Mouse (Mus musculus): ENCODE measurements around the gene Tmem220.

The Tmem220 gene

GRCm38 (mm10) chr11:67024867-67025477 lies at the start of gene Tmem220:
Tmem220 (plus strand) TSS chr11:67025154.
- peak; percentile 96 for DNase-seq

- DNase-seq, result no peak
Measured at GRCm38 (mm10) chr11:66975606-66976330, 49.2 kb upstream of the Tmem220 start.

DNA sequence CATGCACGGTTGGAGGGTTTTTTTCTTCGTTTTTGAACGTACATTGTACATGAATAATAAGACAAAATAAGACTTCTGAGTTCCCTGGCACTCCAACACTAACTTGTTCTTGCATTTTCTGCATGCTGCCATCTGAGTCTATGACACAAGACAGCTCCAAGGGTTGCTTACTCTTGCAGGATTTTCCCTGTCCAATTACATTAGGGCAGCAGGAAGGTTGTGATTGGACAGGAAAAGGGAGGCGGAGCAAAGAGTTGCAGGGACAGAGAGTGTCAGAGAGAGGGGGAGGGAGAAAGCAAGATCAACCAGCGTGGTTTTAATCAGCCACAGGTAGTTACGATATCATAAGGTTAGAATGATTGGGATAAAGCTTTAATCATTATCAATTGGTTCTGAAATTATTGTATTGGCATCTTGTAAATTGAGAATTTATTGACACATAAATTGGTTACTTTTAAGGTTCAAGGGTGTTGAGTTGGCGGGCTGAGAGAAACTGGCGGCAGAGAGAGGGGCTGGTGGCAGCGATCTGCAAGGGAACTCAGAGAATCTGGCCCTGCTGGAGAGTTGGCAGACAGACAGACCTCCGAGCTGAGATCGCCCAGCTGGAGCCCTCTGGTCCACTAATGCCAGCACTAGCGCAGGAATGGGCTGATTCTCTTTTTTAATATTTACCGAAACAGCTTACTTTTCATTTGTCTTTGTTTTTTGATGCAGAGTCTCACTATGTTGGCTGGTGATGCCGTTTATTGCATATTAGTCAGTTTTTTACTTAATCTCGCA lies 43.4 kb upstream of the Tmem220 start:
- DNase-seq, result peak in 1 of 2 experiments; percentile 35

DNA sequence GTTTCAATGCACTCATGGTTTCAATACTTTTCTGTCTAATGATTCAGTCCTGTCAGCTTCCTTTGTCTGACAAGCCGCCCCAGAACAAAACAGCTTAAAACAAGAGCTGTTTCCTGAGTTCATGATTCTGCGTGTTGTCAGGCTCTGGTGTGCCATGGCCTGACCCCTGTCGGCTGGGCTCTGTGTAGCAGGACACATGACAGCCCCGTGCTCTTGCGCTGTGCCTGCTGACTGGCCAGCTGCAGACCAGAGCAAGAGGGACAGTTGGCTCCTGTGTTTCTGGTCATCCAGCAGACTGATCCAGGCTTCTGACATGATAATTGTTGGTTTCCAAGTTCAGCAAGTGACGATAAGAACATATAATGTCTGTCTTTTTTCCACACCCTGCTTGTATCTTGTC lies 42.2 kb upstream of the Tmem220 start:
- DNase-seq, result peak; percentile 69 to 73

DNA sequence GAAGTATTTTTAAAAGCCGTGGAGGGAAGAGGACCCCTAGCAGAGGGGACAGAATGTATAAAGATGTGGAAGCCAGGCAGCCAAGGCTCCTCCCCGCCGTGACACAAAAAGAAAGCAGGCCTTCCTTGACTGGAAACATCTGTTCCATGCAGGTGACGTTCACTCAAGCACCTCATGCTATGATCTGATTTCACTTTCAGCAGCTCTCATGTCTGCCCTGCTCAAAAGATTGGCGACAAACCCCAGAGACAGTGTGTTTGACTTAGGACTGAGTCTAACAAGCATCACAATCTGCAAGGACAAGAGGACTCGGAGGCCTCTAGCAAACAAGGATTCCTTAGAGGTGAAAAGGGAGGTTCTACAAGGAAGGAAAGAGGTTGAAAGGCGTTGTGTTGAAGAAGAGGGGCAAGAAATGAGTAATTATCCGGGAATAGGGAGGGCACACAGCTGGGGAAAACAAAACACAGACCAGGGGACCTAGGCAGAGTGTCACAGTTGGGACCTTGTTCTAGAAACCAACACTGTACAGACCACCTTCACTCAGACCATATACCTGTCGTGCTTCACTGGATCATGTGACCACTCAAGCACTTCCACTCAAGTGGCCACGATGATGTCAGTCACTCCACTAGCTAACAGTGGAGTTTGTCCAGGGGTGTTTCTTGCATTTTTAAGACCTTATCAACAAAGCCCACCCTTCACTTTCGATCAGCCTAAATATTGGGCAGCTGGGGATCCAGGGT lies 41.4 kb upstream of the Tmem220 start:
- peak in 1 of 2 experiments; percentile 43 for DNase-seq

GRCm38 (mm10) chr11:66984165-66985135 lies 40.5 kb upstream of the Tmem220 start:
- DNase-seq, result peak; percentile 59 to 84

DNA sequence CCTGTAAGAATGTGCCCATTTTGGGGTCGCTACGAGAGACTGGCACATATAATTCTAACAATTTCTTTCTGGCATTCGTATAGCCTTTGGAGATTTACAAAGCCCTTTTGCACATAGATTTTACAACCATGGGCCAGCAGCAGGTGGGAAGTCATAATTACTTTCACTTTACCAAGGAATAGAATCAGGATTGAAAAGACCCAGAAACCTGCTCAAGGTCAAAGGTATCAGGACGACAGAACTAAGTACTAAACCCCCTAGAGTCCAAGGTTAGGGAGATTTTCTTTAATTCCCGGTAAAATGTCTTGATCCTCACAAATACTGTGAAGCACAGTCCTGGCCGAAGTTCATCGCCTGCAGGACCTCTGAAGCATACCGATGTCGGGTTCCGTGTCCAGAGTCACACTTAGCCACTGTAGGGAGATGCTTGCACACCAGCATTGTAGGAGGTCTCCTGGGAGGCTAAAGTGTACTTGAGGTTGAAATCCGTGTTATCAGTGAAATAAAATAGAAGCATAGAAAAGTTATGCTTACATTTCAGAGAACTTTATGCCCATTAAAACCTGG lies 39.7 kb upstream of the Tmem220 start:
- DNase-seq, result peak in 1 of 2 experiments; percentile 13

DNA sequence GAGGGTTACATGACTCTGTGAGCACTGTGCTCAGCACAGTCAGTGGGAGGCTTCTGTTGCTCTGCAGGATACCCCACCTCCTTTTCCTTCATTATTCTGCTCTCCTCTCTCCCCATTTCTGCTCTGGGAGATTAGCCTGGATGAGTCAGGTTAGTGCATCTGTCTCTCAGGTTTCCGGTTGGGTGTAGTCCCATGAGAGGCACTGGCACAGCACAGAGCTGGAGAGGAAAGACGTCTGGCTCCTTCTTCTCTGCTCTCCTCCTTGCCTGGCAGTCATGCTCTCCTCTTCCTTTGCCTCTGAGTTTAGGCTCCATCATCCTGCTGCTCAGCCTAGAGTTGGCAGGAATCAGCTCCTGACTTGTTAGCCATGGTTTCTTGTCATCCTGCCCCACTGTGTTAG lies 32.8 kb upstream of the Tmem220 start:
- DNase-seq, result no peak

GRCm38 (mm10) chr11:66993674-66994073 lies 31.3 kb upstream of the Tmem220 start:
- DNase-seq, result no peak

GRCm38 (mm10) chr11:66996446-66996845 lies 28.5 kb upstream of the Tmem220 start:
- DNase-seq, result no peak

DNA sequence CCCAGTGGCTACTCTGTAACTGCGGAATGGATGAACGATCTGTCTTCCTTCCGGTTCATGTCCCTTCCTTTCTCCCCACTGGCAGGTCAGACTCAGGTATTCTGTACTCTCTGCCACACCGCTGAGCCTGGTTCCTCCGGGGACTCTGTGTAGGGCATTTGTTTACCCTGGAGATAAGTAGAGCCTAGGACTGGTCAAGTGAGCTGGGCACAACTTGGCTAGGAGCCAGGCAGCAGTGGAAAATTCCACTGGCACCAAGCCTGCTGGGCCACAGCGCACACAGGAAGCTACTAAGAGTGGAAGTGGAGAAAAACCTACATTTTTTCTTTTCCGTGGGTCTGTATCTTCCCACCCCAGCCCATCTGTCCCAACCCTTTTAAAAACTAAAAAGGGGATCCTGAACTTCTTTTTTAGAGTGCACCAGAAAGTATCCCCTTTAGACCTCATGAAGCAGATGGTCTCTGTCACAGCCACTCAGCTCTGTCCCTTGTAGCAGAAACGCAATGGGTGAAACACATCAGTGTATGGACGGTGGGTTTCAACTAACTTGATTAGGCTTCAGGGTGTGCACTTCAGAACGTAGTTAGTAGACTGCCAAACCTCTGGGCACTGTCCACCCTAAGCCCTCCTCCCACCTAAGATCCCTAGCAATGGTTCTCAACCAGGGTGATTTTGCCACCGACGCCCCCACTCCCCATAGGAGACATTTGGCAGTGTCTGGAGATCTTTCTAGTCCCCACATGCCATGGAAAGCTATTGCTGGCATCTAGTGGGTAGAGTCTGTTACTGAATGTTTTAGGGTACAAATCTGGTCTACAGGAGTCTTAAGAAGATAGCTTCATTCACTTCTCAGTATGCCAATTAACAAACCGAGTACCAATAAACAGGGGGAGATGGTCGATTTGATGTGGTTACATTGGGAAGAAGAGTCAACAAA lies 26.2 kb upstream of the Tmem220 start:
- DNase-seq, result peak; percentile 87 to 90

DNA sequence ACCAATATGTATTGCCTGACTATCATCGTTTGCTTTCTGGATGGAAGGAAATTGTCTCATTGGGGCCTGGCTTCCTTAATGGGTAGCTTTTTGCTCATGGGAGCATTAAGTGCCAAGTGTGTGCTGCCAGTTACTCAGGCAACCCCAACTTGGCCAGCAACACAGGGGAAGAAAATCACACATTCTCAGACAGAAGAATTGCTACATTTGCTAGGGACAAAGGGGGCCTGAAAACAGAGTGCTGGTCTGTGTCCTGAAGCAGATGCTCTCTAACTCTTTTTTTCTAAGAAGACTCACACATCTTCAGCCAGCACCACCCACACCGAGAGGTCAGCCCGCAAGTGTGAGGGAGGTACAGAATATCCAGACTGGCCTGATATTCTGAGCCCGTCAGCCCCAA lies 24.3 kb upstream of the Tmem220 start:
- no peak for DNase-seq

GRCm38 (mm10) chr11:67001717-67002116 lies 23.2 kb upstream of the Tmem220 start:
- no peak for DNase-seq

DNA sequence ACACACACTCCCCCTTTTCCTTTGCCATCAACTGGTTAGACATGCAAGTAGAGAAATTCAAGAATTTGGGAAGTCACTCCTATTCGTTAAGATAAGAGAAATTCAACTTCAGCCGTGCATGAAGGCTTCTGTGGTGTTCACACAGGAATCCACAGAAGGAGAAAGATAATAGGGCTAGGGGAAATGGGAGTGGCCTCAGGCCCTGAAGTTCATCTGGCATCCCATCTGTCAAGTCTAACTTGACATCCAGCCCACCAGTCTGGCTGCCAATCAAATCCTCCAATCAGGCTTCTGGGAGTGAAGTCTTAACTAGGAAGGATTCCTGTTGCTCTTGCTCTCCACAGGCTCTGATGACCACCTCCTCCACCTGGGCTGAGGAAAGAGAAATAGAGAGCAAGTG lies 22.0 kb upstream of the Tmem220 start:
- no peak for DNase-seq

GRCm38 (mm10) chr11:67007961-67008360 lies 17.0 kb upstream of the Tmem220 start:
- no peak for DNase-seq

- no peak for DNase-seq
Measured at GRCm38 (mm10) chr11:67008528-67008927, 16.4 kb upstream of the Tmem220 start.

DNA sequence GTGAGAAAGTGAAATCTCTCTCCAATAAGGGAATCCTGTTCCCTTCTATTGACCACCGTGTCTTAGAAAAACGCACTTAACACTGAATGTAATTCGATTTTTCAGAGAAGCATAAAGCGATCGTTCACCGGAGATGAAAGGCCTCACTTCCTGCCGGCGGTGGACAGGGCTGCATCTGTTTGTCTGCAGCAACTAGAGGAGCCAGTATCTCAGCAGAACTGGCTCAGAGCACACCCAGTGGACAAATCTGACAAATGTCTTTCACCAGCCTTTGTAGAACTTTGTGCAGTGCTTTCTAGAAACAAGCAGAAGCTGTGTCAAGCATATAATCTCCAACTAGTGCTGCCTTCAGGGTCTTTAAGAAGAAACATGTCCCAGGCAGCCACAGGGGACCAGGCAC lies 14.5 kb upstream of the Tmem220 start:
- no peak for DNase-seq

GRCm38 (mm10) chr11:67011635-67012034 lies 13.3 kb upstream of the Tmem220 start:
- DNase-seq, result no peak

- DNase-seq, result no peak
Measured at GRCm38 (mm10) chr11:67017801-67018591, 7.0 kb upstream of the Tmem220 start.

Measured in lung, postnatal 4 days (tissue).